Mouse (Mus musculus) midbrain, embryonic 11.5 days (tissue): ENCODE data around the gene Rilp. TPM values are rescaled to one million over a fixed set of nuclear protein-coding genes. Genes with fewer than 3 reads are reported as not detected.
A peak's percentile ranks its signal among the peaks of the same experiment; 100 is the strongest.
"Not testable (repeated sequence)": the region's sequence is repeated elsewhere in the genome, so short reads cannot be mapped to it uniquely, and the experiment has no call there.

Experiments used
- ATAC-seq: fragments of 200-750 bp; cut with Nextera tagmentation; 2 replicates; pipeline ENCODE4 v1.8.0; 2017; ENCODE audit warnings: moderate TSS enrichment, moderate library complexity; ENCODE audit not compliant: low FRiP score
- DNase-seq: peaks from one replicate; pipeline ENCODE4 v3.0.0; 2015; ENCODE audit warnings: low spot score; ENCODE audit errors: missing footprints
- H3K27ac ChIP-seq: fragments of 300-500 bp; sonication (generic); 2 replicates; pipeline ENCODE4 v1.5.1; 2014; ENCODE audit warnings: low read depth, low read length
- H3K27me3 ChIP-seq: fragments of 300-500 bp; sonication (generic); 2 replicates; pipeline ENCODE4 v1.6.1; 2014; ENCODE audit warnings: mild to moderate bottlenecking, low read length, moderate library complexity, mixed read lengths; ENCODE audit not compliant: control insufficient read depth, insufficient read depth
- H3K36me3 ChIP-seq: fragments of 300-500 bp; sonication (generic); 2 replicates; pipeline ENCODE4 v1.6.1; 2014; ENCODE audit warnings: mild to moderate bottlenecking, low read length, moderate library complexity, mixed read lengths; ENCODE audit not compliant: control insufficient read depth, insufficient read depth
- H3K4me1 ChIP-seq: fragments of 300-500 bp; sonication (generic); 2 replicates; pipeline ENCODE4 v1.6.1; 2014; ENCODE audit warnings: low read length; ENCODE audit not compliant: control insufficient read depth, insufficient read depth
- H3K4me2 ChIP-seq: fragments of 300-500 bp; sonication (generic); 2 replicates; pipeline ENCODE4 v1.6.1; 2014; ENCODE audit warnings: mild to moderate bottlenecking, moderate library complexity
- H3K4me3 ChIP-seq: fragments of 300-500 bp; sonication (generic); 2 replicates; pipeline ENCODE4 v1.5.1; 2014; ENCODE audit warnings: low read depth, low read length
- H3K9ac ChIP-seq: fragments of 300-500 bp; sonication (generic); 2 replicates; pipeline ENCODE4 v1.6.1; 2014; ENCODE audit warnings: low read length
- H3K9me3 ChIP-seq: fragments of 300-500 bp; sonication (generic); 2 replicates; pipeline ENCODE4 v1.6.1; 2016; ENCODE audit warnings: low read length; ENCODE audit not compliant: control insufficient read depth
- WGBS: fragments of 180-500 bp; shearing (Covaris S2); extraction: QIAGEN DNeasy Blood & Tissue Kit; methylation state at CpG from one replicate; pipeline ENCODE4 v1.1.7; 2014; 5-methylcytosine and 5-hydroxymethylcytosine counted together
- polyA plus RNA-seq: library from polyadenylated mRNA; unstranded; fragments of >200 nt; fragmentation: Nextera tagmentation; extraction: Ambion mirVana; gene quantifications from 2 replicates; pipeline ENCODE4 v1.2.1, GENCODE M21; 2014

Rilp gene
- polyA plus RNA-seq, 1 experiment from 2014 or later = 0.53 TPM

- Histone ChIP-seq H3K36me3 (no peaks in the 10 kb centered on the region), H3K27ac (no peak overlapping the region), H3K4me1 (peaks cover 6% of the 10 kb centered on the region; the same call in 1 of the 2 replicates), H3K27me3 (no peaks in the 10 kb centered on the region), H3K4me3 (no peak overlapping the region), H3K9me3 (no peaks in the 10 kb centered on the region), H3K9ac (no peak overlapping the region), H3K4me2 (no peak overlapping the region)
- DNase-seq (peak; percentile 81), ATAC-seq (no peak)
- 66% methylated on average over 5 of the region's 5 CpGs for WGBS
These were observed 39.8 kb downstream of the Rilp start for GRCm38 (mm10) chr11:75549658-75550111.

- DNase-seq = peak; percentile 83
- Histone ChIP-seq H3K27me3 (no peaks in the 10 kb centered on the region), H3K9me3 (no peaks in the 10 kb centered on the region), H3K4me3 (no peak overlapping the region), H3K9ac (no peak overlapping the region), H3K4me1 (peaks cover 6% of the 10 kb centered on the region; the same call in 1 of the 2 replicates), H3K27ac (no peak overlapping the region; the same call in 1 of the 2 replicates), H3K4me2 (no peak overlapping the region), H3K36me3 (no peaks in the 10 kb centered on the region)
- ATAC-seq = peak; percentile 19; the same call in 1 of the 2 replicates
- WGBS = 66% methylated on average over 12 of the region's 12 CpGs
These were observed 40.5 kb downstream of the Rilp start for GRCm38 (mm10) chr11:75550200-75550946.

GRCm38 (mm10) chr11:75551321-75551720 is 41.4 kb downstream of the Rilp start:
- no peaks in the 10 kb centered on the region for H3K36me3 ChIP-seq
- ATAC-seq = no peak
- no peak overlapping the region; the same call in 1 of the 2 replicates for H3K9ac ChIP-seq
- no peak overlapping the region for H3K27ac ChIP-seq
- peaks cover 6% of the 10 kb centered on the region; the same call in 1 of the 2 replicates for H3K4me1 ChIP-seq
- DNase-seq = peak; percentile 28
- no peak overlapping the region for H3K4me2 ChIP-seq
- WGBS = 88% methylated on average over 5 of the region's 5 CpGs
- H3K9me3 ChIP-seq = no peaks in the 10 kb centered on the region
- H3K4me3 ChIP-seq = no peak overlapping the region
- H3K27me3 ChIP-seq = no peaks in the 10 kb centered on the region

- H3K9me3 ChIP-seq = no peaks in the 10 kb centered on the region
- ATAC-seq (no peak), DNase-seq (no peak)
- H3K4me1 ChIP-seq = peaks cover 6% of the 10 kb centered on the region; the same call in 1 of the 2 replicates
- no peak overlapping the region for H3K27ac ChIP-seq
- H3K4me2 ChIP-seq = no peak overlapping the region
- H3K9ac ChIP-seq = no peak overlapping the region
- no peaks in the 10 kb centered on the region for H3K36me3 ChIP-seq
- no peak overlapping the region for H3K4me3 ChIP-seq
- 83% methylated on average over 9 of the region's 9 CpGs for WGBS
- no peaks in the 10 kb centered on the region for H3K27me3 ChIP-seq
These were observed 42.1 kb downstream of the Rilp start for GRCm38 (mm10) chr11:75551961-75552441.

GRCm38 (mm10) chr11:75552906-75553482 is 43.1 kb downstream of the Rilp start:
- WGBS = 48% methylated on average over 7 of the region's 7 CpGs
- Histone ChIP-seq H3K9me3 (no peaks in the 10 kb centered on the region), H3K27ac (no peak overlapping the region), H3K36me3 (no peaks in the 10 kb centered on the region), H3K4me2 (no peak overlapping the region), H3K4me1 (peaks cover 6% of the 10 kb centered on the region; the same call in 1 of the 2 replicates), H3K27me3 (no peaks in the 10 kb centered on the region), H3K9ac (no peak overlapping the region), H3K4me3 (no peak overlapping the region)
- ATAC-seq = no peak
- DNase-seq = no peak

- H3K4me1 ChIP-seq, H3K4me3 ChIP-seq, H3K36me3 ChIP-seq, ATAC-seq, H3K27me3 ChIP-seq, DNase-seq, H3K27ac ChIP-seq, H3K9ac ChIP-seq, H3K9me3 ChIP-seq, H3K4me2 ChIP-seq: not testable (repeated sequence)
- 93% methylated on average over 6 of the region's 6 CpGs for WGBS
These were observed 46.1 kb downstream of the Rilp start for GRCm38 (mm10) chr11:75556006-75556405.

GRCm38 (mm10) chr11:75557142-75557541 is 47.2 kb downstream of the Rilp start:
- H3K4me2 ChIP-seq = no peak overlapping the region
- no peak for ATAC-seq
- no peak overlapping the region for H3K4me3 ChIP-seq
- H3K27me3 ChIP-seq = no peaks in the 10 kb centered on the region
- H3K27ac ChIP-seq = no peak overlapping the region
- 77% methylated on average over 6 of the region's 6 CpGs for WGBS
- H3K9ac ChIP-seq = no peak overlapping the region
- H3K4me1 ChIP-seq = no peaks in the 10 kb centered on the region
- DNase-seq = no peak
- no peaks in the 10 kb centered on the region for H3K36me3 ChIP-seq
- H3K9me3 ChIP-seq = no peaks in the 10 kb centered on the region

- 88% methylated on average over 1 of the region's 1 CpGs for WGBS
- H3K9me3 ChIP-seq = no peaks in the 10 kb centered on the region
These were observed 48.2 kb downstream of the Rilp start for GRCm38 (mm10) chr11:75558101-75558500.

GRCm38 (mm10) chr11:75559870-75560504 is 50.1 kb downstream of the Rilp start:
- 93% methylated on average over 8 of the region's 8 CpGs for WGBS

More at GRCm38 (mm10) chr11:75558101-75558500, 48.2 kb downstream of the Rilp start:
- DNase-seq = no peak
- no peaks in the 10 kb centered on the region for H3K36me3 ChIP-seq
- no peak for ATAC-seq
- no peak overlapping the region for H3K4me2 ChIP-seq
- H3K9ac ChIP-seq = no peak overlapping the region
- no peak overlapping the region for H3K4me3 ChIP-seq
- no peaks in the 10 kb centered on the region for H3K27me3 ChIP-seq
- H3K27ac ChIP-seq = no peak overlapping the region
- no peaks in the 10 kb centered on the region for H3K4me1 ChIP-seq

More at GRCm38 (mm10) chr11:75559870-75560504, 50.1 kb downstream of the Rilp start:
- no peak overlapping the region for H3K27ac ChIP-seq
- H3K27me3 ChIP-seq = no peaks in the 10 kb centered on the region
- DNase-seq (no peak), ATAC-seq (no peak)
- H3K4me2 ChIP-seq = no peak overlapping the region
- no peaks in the 10 kb centered on the region for H3K9me3 ChIP-seq
- no peaks in the 10 kb centered on the region for H3K4me1 ChIP-seq
- no peaks in the 10 kb centered on the region for H3K36me3 ChIP-seq
- no peak overlapping the region for H3K9ac ChIP-seq
- H3K4me3 ChIP-seq = no peak overlapping the region
